In the genomic region with DNA sequence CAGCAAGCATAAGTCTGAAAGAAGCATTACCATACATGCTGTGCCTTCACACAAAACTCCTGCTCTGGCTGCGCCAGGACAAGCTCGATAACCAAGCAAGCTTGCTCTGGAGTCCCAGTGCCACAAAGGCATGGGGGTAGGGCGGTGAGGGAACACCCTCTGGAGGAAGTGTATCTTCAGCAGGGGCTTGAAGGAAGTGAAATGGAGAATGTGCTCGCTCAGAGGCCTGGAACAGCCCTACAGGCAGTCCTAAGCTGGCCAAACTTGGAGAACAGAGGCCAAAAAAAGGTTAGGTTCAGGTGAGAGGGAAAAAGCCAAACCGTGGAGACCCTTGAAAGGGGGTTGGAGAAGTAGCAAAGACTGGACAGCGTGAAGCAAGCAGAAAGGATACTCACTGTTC, we compare ENCODE assay signal across 8 mouse cellular contexts. TPM values are rescaled to one million over a fixed set of nuclear protein-coding genes. Genes with fewer than 3 reads are reported as not detected.
DNase-seq lines count a peak whose midpoint lies in the region; ATAC-seq and TF ChIP-seq lines count a peak whose summit lies in the region.

No protein-coding gene starts in this region.

- H3K9me3 ChIP-seq in forebrain, embryonic 13.5 days (replicated peaks), result no peaks in the 10 kb centered on the region
- no peaks in the 10 kb centered on the region for H3K9me3 ChIP-seq in intestine, embryonic 15.5 days
- no peaks in the 10 kb centered on the region for H3K9me3 ChIP-seq in lung, postnatal 0 days (ENCODE audit: low read length)
- H3K9me3 ChIP-seq in stomach, embryonic 16.5 days (replicated peaks; ENCODE audit: control insufficient read depth, low read length), result no peaks in the 10 kb centered on the region

- H3K4me1 ChIP-seq in forebrain, embryonic 13.5 days, result peaks cover 34% of the 10 kb centered on the region
- peaks cover 10% of the 10 kb centered on the region for H3K4me1 ChIP-seq in intestine, embryonic 15.5 days (replicated peaks)
- H3K4me1 ChIP-seq in lung, postnatal 0 days (ENCODE audit: insufficient read depth, low read depth, low read length), result peaks cover 21% of the 10 kb centered on the region; the same call in 1 of the 2 replicates
- H3K4me1 ChIP-seq in stomach, embryonic 16.5 days (ENCODE audit: control insufficient read depth, insufficient read depth, low read length), result peaks cover 14% of the 10 kb centered on the region

- H3K4me3 ChIP-seq in forebrain, embryonic 13.5 days, result peak overlapping the region; percentile 97
- H3K4me3 ChIP-seq in intestine, embryonic 15.5 days (replicated peaks), result peak overlapping the region; percentile 99
- H3K4me3 ChIP-seq in lung, postnatal 0 days (ENCODE audit: low read depth, low read length), result peak overlapping the region; percentile 96
- H3K4me3 ChIP-seq in stomach, embryonic 16.5 days (replicated peaks; ENCODE audit: low read length), result peak overlapping the region; percentile 98

- no peak for TF ChIP-seq EP300 in lung, postnatal 0 days (IDR thresholded peaks at IDR 0.05)

- 46% methylated on average over 6 of the region's 6 CpGs for WGBS in forebrain, embryonic 13.5 days
- WGBS in intestine, embryonic 15.5 days, result 47% methylated on average over 6 of the region's 6 CpGs
- 26% methylated on average over 6 of the region's 6 CpGs for WGBS in lung, postnatal 0 days
- 37% methylated on average over 6 of the region's 6 CpGs for WGBS in stomach, embryonic 16.5 days

- H3K36me3 ChIP-seq in forebrain, embryonic 13.5 days (ENCODE audit: poor library complexity, severe bottlenecking), result peaks cover 24% of the 10 kb centered on the region
- H3K36me3 ChIP-seq in intestine, embryonic 15.5 days, result no peaks in the 10 kb centered on the region; the same call in 1 of the 2 replicates
- no peaks in the 10 kb centered on the region for H3K36me3 ChIP-seq in lung, postnatal 0 days (ENCODE audit: insufficient read depth, low read length)
- H3K36me3 ChIP-seq in stomach, embryonic 16.5 days (ENCODE audit: control insufficient read depth, insufficient read depth, low read length), result no peaks in the 10 kb centered on the region

- H3K27me3 ChIP-seq in forebrain, embryonic 13.5 days, result no peaks in the 10 kb centered on the region
- no peaks in the 10 kb centered on the region for H3K27me3 ChIP-seq in intestine, embryonic 15.5 days (replicated peaks)
- no peaks in the 10 kb centered on the region for H3K27me3 ChIP-seq in lung, postnatal 0 days (replicated peaks; ENCODE audit: insufficient read depth, low read length)
- H3K27me3 ChIP-seq in stomach, embryonic 16.5 days (ENCODE audit: control insufficient read depth, insufficient read depth, low read length), result no peaks in the 10 kb centered on the region

- DNase-seq in urinary bladder, postnatal 14 days (ENCODE audit: low spot score), result peak; percentile 67
- no peak for DNase-seq in urinary bladder, postnatal 4 days (ENCODE audit: low spot score in 2 of 2)
- DNase-seq in lung, postnatal 0 days (ENCODE audit: low spot score), result peak; percentile 66
- DNase-seq in cerebellum, adult 11-12 months, result no peak

- H3K9ac ChIP-seq in forebrain, embryonic 13.5 days, result peak overlapping the region; percentile 98
- H3K9ac ChIP-seq in intestine, embryonic 15.5 days, result peak overlapping the region; percentile 92
- H3K9ac ChIP-seq in lung, postnatal 0 days (replicated peaks; ENCODE audit: low read depth), result 0 out of 2 replicates have a peak overlapping the region, but pooled peaks have one; percentile 84
- H3K9ac ChIP-seq in stomach, embryonic 16.5 days (ENCODE audit: low read length), result peak overlapping the region; percentile 98

- ATAC-seq in forebrain, embryonic 13.5 days, result no peak
- ATAC-seq in intestine, embryonic 15.5 days, result 0 out of 2 replicates have a peak, but pooled peaks have one; percentile 31
- no peak for ATAC-seq in lung, postnatal 0 days
- peak; percentile 61; the same call in 1 of the 2 replicates for ATAC-seq in stomach, embryonic 16.5 days (ENCODE audit: insufficient read depth, low FRiP score)
- no peak for ATAC-seq in erythroid progenitor cell, adult 5-6 weeks (replicated peaks; ENCODE audit: low FRiP score, poor library complexity, severe bottlenecking)

- H3K27ac ChIP-seq in forebrain, embryonic 13.5 days, result no peak overlapping the region
- 0 out of 2 replicates have a peak overlapping the region, but pooled peaks have one; percentile 79 for H3K27ac ChIP-seq in intestine, embryonic 15.5 days
- H3K27ac ChIP-seq in lung, postnatal 0 days (ENCODE audit: low read length), result peak overlapping the region; percentile 92
- H3K27ac ChIP-seq in stomach, embryonic 16.5 days (ENCODE audit: low read length), result peak overlapping the region; percentile 92

- no peak for TF ChIP-seq CTCF in lung, postnatal 0 days (IDR thresholded peaks at IDR 0.05)

- peak overlapping the region; percentile 96 for H3K4me2 ChIP-seq in forebrain, embryonic 13.5 days
- H3K4me2 ChIP-seq in intestine, embryonic 15.5 days (replicated peaks), result peak overlapping the region; percentile 91
- peak overlapping the region; percentile 87 for H3K4me2 ChIP-seq in lung, postnatal 0 days (replicated peaks; ENCODE audit: low read depth, low read length)
- peak overlapping the region; percentile 89 for H3K4me2 ChIP-seq in stomach, embryonic 16.5 days (ENCODE audit: low read depth, low read length)

RNA-seq across cellular contexts. Expression of gene Zbtb34, which starts 1.8 kb away (rescaled TPM):
- polyA plus RNA-seq in forebrain, embryonic 13.5 days (2015; fragmentation: Nextera tagmentation; extraction: Ambion mirVana), result 4.8 and 6.5 TPM in 2 replicates
- polyA plus RNA-seq in intestine, embryonic 15.5 days (2015; fragmentation: Nextera tagmentation; extraction: Ambion mirVana), result 4.5 and 4.8 TPM in 2 replicates
- 4.5 and 4.9 TPM in 2 replicates for polyA plus RNA-seq in lung, postnatal 0 days (2015; fragmentation: Nextera tagmentation; extraction: Ambion mirVana)
- polyA plus RNA-seq in stomach, embryonic 16.5 days (2015; fragmentation: Nextera tagmentation; extraction: Ambion mirVana), result 7.5 and 8.2 TPM in 2 replicates
- 2.1 and 7.2 TPM in 2 replicates for total RNA-seq in erythroid progenitor cell, adult 5-6 weeks (2015; ENCODE audit: low replicate concordance)
- 1.1 and 1.3 TPM in 2 replicates for total RNA-seq in erythroid progenitor cell, adult 5-6 weeks (2017; ENCODE audit: low replicate concordance)

RNA-seq across cellular contexts. Expression of gene Zbtb43, which starts 39.0 kb away (rescaled TPM):
- polyA plus RNA-seq in forebrain, embryonic 13.5 days (2015; fragmentation: Nextera tagmentation; extraction: Ambion mirVana), result 27.6 and 29.7 TPM in 2 replicates
- polyA plus RNA-seq in intestine, embryonic 15.5 days (2015; fragmentation: Nextera tagmentation; extraction: Ambion mirVana), result 13.0 and 15.3 TPM in 2 replicates
- polyA plus RNA-seq in lung, postnatal 0 days (2015; fragmentation: Nextera tagmentation; extraction: Ambion mirVana), result 11.4 and 12.0 TPM in 2 replicates
- polyA plus RNA-seq in stomach, embryonic 16.5 days (2015; fragmentation: Nextera tagmentation; extraction: Ambion mirVana), result 15.3 and 19.2 TPM in 2 replicates
- 4.7 and 5.0 TPM in 2 replicates for total RNA-seq in erythroid progenitor cell, adult 5-6 weeks (2015; ENCODE audit: low replicate concordance)
- total RNA-seq in erythroid progenitor cell, adult 5-6 weeks (2017; ENCODE audit: low replicate concordance), result 7.9 and 10.1 TPM in 2 replicates

RNA-seq across cellular contexts. Expression of gene Ralgps1, which starts 58.1 kb away (rescaled TPM):
- polyA plus RNA-seq in forebrain, embryonic 13.5 days (2015; fragmentation: Nextera tagmentation; extraction: Ambion mirVana), result 27.2 and 31.1 TPM in 2 replicates
- 5.5 and 6.7 TPM in 2 replicates for polyA plus RNA-seq in intestine, embryonic 15.5 days (2015; fragmentation: Nextera tagmentation; extraction: Ambion mirVana)
- polyA plus RNA-seq in lung, postnatal 0 days (2015; fragmentation: Nextera tagmentation; extraction: Ambion mirVana), result 1.8 and 2.2 TPM in 2 replicates
- polyA plus RNA-seq in stomach, embryonic 16.5 days (2015; fragmentation: Nextera tagmentation; extraction: Ambion mirVana), result 7.9 and 8.0 TPM in 2 replicates
- total RNA-seq in erythroid progenitor cell, adult 5-6 weeks (2015; ENCODE audit: low replicate concordance), result 1.4 TPM in 1 of 2 replicates, not detected in the other
- not detected in 2 replicates for total RNA-seq in erythroid progenitor cell, adult 5-6 weeks (2017; ENCODE audit: low replicate concordance)

Comparison
In these comparisons a context has a peak if more than half of its experiments do, and no peak if none do; other contexts are left out.
1. DNase-seq: peak in urinary bladder, postnatal 14 days (single experiment) and lung, postnatal 0 days (single experiment); none in urinary bladder, postnatal 4 days (0 of 2) and cerebellum, adult 11-12 months (single experiment).
2. ATAC-seq: peak in intestine, embryonic 15.5 days (single experiment) and stomach, embryonic 16.5 days (single experiment); none in forebrain, embryonic 13.5 days (single experiment), lung, postnatal 0 days (single experiment) and erythroid progenitor cell, adult 5-6 weeks (single experiment).
3. Peak in every context shown above with its lines, with median percentiles within 50 percentile points of each other: H3K4me2 ChIP-seq, H3K4me3 ChIP-seq and H3K9ac ChIP-seq.